8 mouse cellular contexts compared by ENCODE assay signal in the genomic region with DNA sequence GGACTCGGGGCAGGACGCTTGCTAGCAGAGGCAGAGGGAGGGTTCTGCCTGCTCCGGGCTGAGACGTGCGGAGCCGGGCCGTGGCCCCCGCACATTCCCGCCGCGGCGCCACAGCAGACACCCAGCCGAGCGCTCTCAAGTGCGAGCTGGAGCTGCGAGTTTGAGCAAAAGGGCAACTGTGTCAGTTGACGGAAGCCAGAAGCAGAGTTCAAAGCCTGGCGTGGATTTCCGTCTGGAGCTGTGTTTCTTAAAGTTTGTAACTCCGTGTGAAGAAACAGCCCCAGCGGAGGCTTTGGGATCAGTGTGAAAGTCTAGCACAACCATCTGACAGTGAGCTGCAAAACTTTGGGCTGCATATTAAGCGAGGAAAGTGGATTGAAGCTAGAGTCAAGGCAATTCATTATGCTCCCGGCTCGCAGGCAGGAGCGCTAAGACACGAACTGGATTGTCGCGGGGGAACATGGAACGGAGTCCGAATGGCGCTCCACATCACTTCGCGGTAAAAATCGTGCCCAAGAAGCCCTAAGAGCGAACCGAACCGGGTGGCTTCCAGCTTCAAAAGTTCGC. TPM values are rescaled to one million over a fixed set of nuclear protein-coding genes. Genes with fewer than 3 reads are reported as not detected.
A peak's percentile ranks its signal among the peaks of the same experiment; 100 is the strongest.
DNase-seq lines count a peak whose midpoint lies in the region; ATAC-seq and TF ChIP-seq lines count a peak whose summit lies in the region.

No protein-coding gene starts in this region.

- H3K9ac ChIP-seq in hindbrain, embryonic 12.5 days: peak overlapping the region; percentile 99

- H3K27ac ChIP-seq in hindbrain, embryonic 12.5 days: peak overlapping the region; percentile 100

- H3K36me3 ChIP-seq in hindbrain, embryonic 12.5 days: no peaks in the 10 kb centered on the region

- in situ Hi-C loops in Patski (cut with MboI; ENCODE audit: low pct_unique_long_range_greater_than_20kb): loop anchor here (5.0 kb wide), 2 partner anchors 70 to 85 kb away; a partner anchor contains a TSS

- peaks cover 5% of the 10 kb centered on the region for H3K27me3 ChIP-seq in Patski
- no peaks in the 10 kb centered on the region for H3K27me3 ChIP-seq in hindbrain, embryonic 12.5 days

- CTCF ChIA-PET in Patski (lab: Charles Lee): interaction anchor here (0.7 to 1.5 kb wide), 4 partner anchors 15 to 86 kb away, joined by 3 to 8 read pairs (median 4); no protein-coding TSS in a partner anchor

- peak overlapping the region; percentile 56 for H3K4me3 ChIP-seq in hindbrain, embryonic 12.5 days

- peaks cover 17% of the 10 kb centered on the region for H3K4me1 ChIP-seq in hindbrain, embryonic 12.5 days

- no peak for TF ChIP-seq CTCF in Patski (IDR thresholded peaks at IDR 0.05)

- H3K4me2 ChIP-seq in hindbrain, embryonic 12.5 days (replicated peaks): peak overlapping the region; percentile 93

- H3K9me3 ChIP-seq in hindbrain, embryonic 12.5 days (replicated peaks): no peaks in the 10 kb centered on the region

- DNase-seq in Patski (ENCODE audit: low read depth, low spot score): peak; percentile 80
- DNase-seq in cerebellum, postnatal 10 days: peak; percentile 85 to 90
- DNase-seq in frontal cortex, postnatal 10 days (ENCODE audit: low spot score in 2 of 2): peak; percentile 85 to 88
- peak; percentile 85 to 91 for DNase-seq in layer of hippocampus, postnatal 14 days (ENCODE audit: low spot score in 2 of 2)
- DNase-seq in lung, postnatal 14 days: peak; percentile 82
- DNase-seq in retina, adult 2 months (ENCODE audit: low read depth, low spot score): peak; percentile 65
- DNase-seq in thymus, postnatal 36 days: peak; percentile 87 to 89

- peak; percentile 24 for ATAC-seq in Patski
- 0 out of 2 replicates have a peak, but pooled peaks have one; percentile 23 for ATAC-seq in hindbrain, embryonic 12.5 days (ENCODE audit: low FRiP score)

- POLR2A ChIA-PET in Patski (lab: Charles Lee): interaction anchor here (1.1 to 1.5 kb wide), 3 partner anchors 56 to 85 kb away, joined by 3 to 6 read pairs (median 4); a partner anchor contains a TSS

- under 1% methylated on average over 38 of the region's 38 CpGs for WGBS in hindbrain, embryonic 12.5 days

RNA-seq across cellular contexts. Expression of a gene that starts 0.8 kb away (rescaled TPM):
- 33.2 TPM for polyA plus RNA-seq in Patski (2021)
- 41.9 and 44.3 TPM in 2 replicates for polyA plus RNA-seq in hindbrain, embryonic 12.5 days (2016; fragmentation: Nextera tagmentation; extraction: Ambion mirVana)
- 10 to 100 TPM; 75.3 to 76.5 TPM for total RNA-seq in layer of hippocampus, postnatal 14 days (2021)

Comparison
In these comparisons a context has a peak if more than half of its experiments do, and no peak if none do; other contexts are left out.
1. Peak in every context shown above with its lines: DNase-seq, ATAC-seq, H3K4me3 ChIP-seq and H3K27ac ChIP-seq.